Mouse (Mus musculus) thymus, adult 2 months (tissue): Measurements from ENCODE around the gene Pafah2. TPM values are rescaled to one million over a fixed set of nuclear protein-coding genes. Genes with fewer than 3 reads are reported as not detected.

ENCODE experiments used
- DNase-seq: peaks from one replicate; pipeline ENCODE4 v3.0.0; 2021
- H3K27ac ChIP-seq: fragments of 200-500 bp; 2 replicates; pipeline ENCODE4 v1.5.1; 2012; ENCODE audit warnings: low read length, control low read depth; ENCODE audit not compliant: control insufficient read depth, insufficient read depth
- H3K27me3 ChIP-seq: fragments of 200-500 bp; 2 replicates; pipeline ENCODE4 v1.6.1; 2012; ENCODE audit warnings: mild to moderate bottlenecking, low read length, moderate library complexity, mixed read lengths; ENCODE audit not compliant: control insufficient read depth, insufficient read depth
- H3K36me3 ChIP-seq: fragments of 200-500 bp; 2 replicates; pipeline ENCODE4 v1.6.1; 2012; ENCODE audit warnings: mild to moderate bottlenecking, low read length, moderate library complexity; ENCODE audit not compliant: control insufficient read depth, insufficient read depth
- H3K4me1 ChIP-seq: fragments of 200-500 bp; replicated peaks from 2 replicates; pipeline ENCODE4 v1.6.1; 2012; ENCODE audit warnings: low read length; ENCODE audit not compliant: control insufficient read depth, insufficient read depth
- H3K4me3 ChIP-seq: fragments of 200-500 bp; 2 replicates; pipeline ENCODE4 v1.5.1; 2012; ENCODE audit warnings: mild to moderate bottlenecking, low read length, control low read depth, moderate library complexity; ENCODE audit not compliant: control insufficient read depth, insufficient read depth
- CTCF ChIP-seq: fragments of 200-500 bp; IDR thresholded peaks from 2 replicates; pipeline ENCODE4 v1.5.1; 2012; ENCODE audit warnings: mild to moderate bottlenecking, control low read depth, low read length, moderate library complexity, borderline replicate concordance; ENCODE audit not compliant: control insufficient read depth, poor library complexity, insufficient read depth; ENCODE audit errors: extremely low read depth
- POLR2A ChIP-seq: fragments of 200-500 bp; IDR thresholded peaks from 2 replicates; pipeline ENCODE4 v1.6.1; 2012; ENCODE audit warnings: mild to moderate bottlenecking, low read length, control low read depth, moderate library complexity; ENCODE audit not compliant: control insufficient read depth, poor library complexity, insufficient read depth; ENCODE audit errors: extremely low read depth
- WGBS: fragments of 180-500 bp; shearing (Covaris S2); methylation state at CpG from one replicate; pipeline ENCODE4 v1.1.7; 2018; 5-methylcytosine and 5-hydroxymethylcytosine counted together
- polyA plus RNA-seq: library from polyadenylated mRNA; depleted of rRNA; stranded (reverse); fragments of >200 nt; gene quantifications from 2 replicates; pipeline ENCODE4 v1.2.3, GENCODE M21; 2012

Gene Pafah2
- polyA plus RNA-seq, 1 experiment, result 12.2 TPM

DNA sequence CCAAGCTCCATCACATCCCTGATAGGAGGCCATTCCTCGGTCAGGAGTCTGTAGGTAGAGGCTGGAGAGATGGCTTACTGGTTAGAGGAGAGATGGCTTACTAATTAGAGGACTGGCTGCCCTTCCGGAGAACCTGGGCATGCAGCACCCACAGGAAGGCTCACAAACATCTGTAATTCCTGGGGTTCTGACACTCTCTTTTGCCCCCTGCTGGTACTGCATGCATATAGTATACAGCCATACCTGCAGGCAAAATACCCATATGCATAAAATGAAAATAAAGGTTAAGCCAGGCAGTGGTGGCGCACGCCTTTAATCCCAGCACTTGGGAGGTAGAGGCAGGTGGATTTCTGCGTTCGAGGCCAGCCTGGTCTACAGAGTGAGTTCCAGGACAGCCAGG, 8.9 kb upstream of the Pafah2 start:
- DNase-seq, result peak; percentile 43
- Histone ChIP-seq H3K4me1 (0 out of 2 replicates have a peak, but pooled peaks cover under 1% of the 10 kb centered on the region), H3K27me3 (no peaks in the 10 kb centered on the region), H3K36me3 (no peaks in the 10 kb centered on the region), H3K4me3 (no peak overlapping the region), H3K27ac (no peak overlapping the region)
- TF ChIP-seq CTCF (no peak), POLR2A (no peak)
- 57% methylated on average over 6 of the region's 6 CpGs for WGBS

DNA sequence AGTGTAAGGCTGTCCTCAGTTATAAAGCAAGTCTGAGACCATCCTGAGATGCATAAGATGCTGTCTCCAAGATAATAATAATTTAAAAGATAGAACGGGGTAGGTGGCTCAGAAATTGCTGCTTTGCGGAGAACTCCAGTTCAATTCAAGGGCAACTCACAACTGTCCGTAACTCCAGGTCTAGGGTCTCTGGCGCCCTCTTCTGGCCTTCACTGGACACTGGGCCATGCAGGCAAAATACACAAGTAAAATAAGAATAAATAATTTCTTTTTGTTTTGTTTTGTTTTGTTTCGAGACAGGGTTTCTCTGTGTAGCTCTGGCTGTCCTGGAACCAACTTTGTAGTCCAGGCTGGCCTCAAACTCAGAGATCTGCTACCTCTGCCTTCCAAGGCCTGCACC, 7.7 kb upstream of the Pafah2 start:
- TF ChIP-seq CTCF, result 0 out of 2 replicates have a peak, but pooled peaks have one; percentile 19
- no peak for TF ChIP-seq POLR2A
- no peak overlapping the region for H3K4me3 ChIP-seq
- no peak overlapping the region for H3K27ac ChIP-seq
- DNase-seq, result peak; percentile 60
- H3K4me1 ChIP-seq, result peaks cover 8% of the 10 kb centered on the region; the same call in 1 of the 2 replicates
- H3K27me3 ChIP-seq, result no peaks in the 10 kb centered on the region
- H3K36me3 ChIP-seq, result no peaks in the 10 kb centered on the region
- WGBS, result 8% methylated on average over 5 of the region's 5 CpGs

- DNase-seq, result no peak
- 84% methylated on average over 1 of the region's 1 CpGs for WGBS
- H3K4me3 ChIP-seq, result no peak overlapping the region
- no peaks in the 10 kb centered on the region for H3K36me3 ChIP-seq
- H3K27me3 ChIP-seq, result no peaks in the 10 kb centered on the region
- peaks cover 13% of the 10 kb centered on the region for H3K4me1 ChIP-seq
- H3K27ac ChIP-seq, result no peak overlapping the region
- TF ChIP-seq POLR2A, result no peak
- TF ChIP-seq CTCF, result no peak
These were observed 4.5 kb upstream of the Pafah2 start for GRCm38 (mm10) chr4:134391636-134392035.

GRCm38 (mm10) chr4:134392595-134392994, 3.5 kb upstream of the Pafah2 start:
- no peak for TF ChIP-seq CTCF
- TF ChIP-seq POLR2A, result no peak
- H3K4me1 ChIP-seq, result peaks cover 15% of the 10 kb centered on the region
- DNase-seq, result no peak
- H3K36me3 ChIP-seq, result no peaks in the 10 kb centered on the region
- H3K27me3 ChIP-seq, result no peaks in the 10 kb centered on the region
- H3K27ac ChIP-seq, result no peak overlapping the region
- 25% methylated on average over 8 of the region's 8 CpGs for WGBS
- H3K4me3 ChIP-seq, result no peak overlapping the region

DNA sequence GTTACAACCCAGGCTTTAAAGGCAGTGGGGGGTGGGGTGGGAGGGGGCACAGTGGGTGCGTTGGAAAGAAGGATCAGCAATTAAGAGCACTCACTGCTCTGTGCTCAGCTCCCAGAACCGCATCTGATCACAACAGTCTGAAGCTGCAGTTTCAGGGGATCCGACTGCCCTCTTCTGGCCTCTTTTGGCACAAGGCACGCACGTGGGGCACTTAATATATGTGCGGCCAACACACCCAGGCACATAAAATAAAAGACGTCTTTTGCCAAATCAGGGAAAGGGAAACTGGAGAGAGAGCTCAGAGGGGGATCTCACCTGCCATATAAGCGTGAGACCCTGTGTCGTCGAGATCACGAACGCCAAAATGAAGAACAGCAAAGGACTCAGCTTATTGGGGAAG, 3.1 kb upstream of the Pafah2 start:
- WGBS, result 46% methylated on average over 12 of the region's 12 CpGs
- H3K27me3 ChIP-seq, result no peaks in the 10 kb centered on the region
- H3K4me1 ChIP-seq, result peaks cover 15% of the 10 kb centered on the region
- no peak overlapping the region for H3K4me3 ChIP-seq
- DNase-seq, result no peak
- no peaks in the 10 kb centered on the region for H3K36me3 ChIP-seq
- H3K27ac ChIP-seq, result no peak overlapping the region
- TF ChIP-seq CTCF (no peak), POLR2A (no peak)

GRCm38 (mm10) chr4:134395142-134395541, 978 bp upstream of the Pafah2 start:
- TF ChIP-seq CTCF (no peak), POLR2A (no peak)
- no peak overlapping the region for H3K4me3 ChIP-seq
- no peak for DNase-seq
- 94% methylated on average over 7 of the region's 7 CpGs for WGBS
- no peaks in the 10 kb centered on the region for H3K27me3 ChIP-seq
- H3K36me3 ChIP-seq, result no peaks in the 10 kb centered on the region
- peaks cover 15% of the 10 kb centered on the region for H3K4me1 ChIP-seq
- no peak overlapping the region for H3K27ac ChIP-seq

GRCm38 (mm10) chr4:134397121-134397520, 1.0 kb downstream of the Pafah2 start:
- Histone ChIP-seq H3K27me3 (no peaks in the 10 kb centered on the region), H3K27ac (no peak overlapping the region), H3K36me3 (no peaks in the 10 kb centered on the region), H3K4me3 (no peak overlapping the region), H3K4me1 (peaks cover 25% of the 10 kb centered on the region)
- DNase-seq, result no peak
- TF ChIP-seq POLR2A (no peak), CTCF (no peak)
- 50% methylated on average over 7 of the region's 7 CpGs for WGBS
